Mouse (Mus musculus) intestine, embryonic 15.5 days (tissue): ENCODE measurements around the gene Nampt. TPM values are rescaled to one million over a fixed set of nuclear protein-coding genes. Genes with fewer than 3 reads are reported as not detected.

Experiments
- ATAC-seq: fragments of 200-750 bp; cut with Nextera tagmentation; 2 replicates; pipeline ENCODE4 v1.8.0; 2017; ENCODE audit warnings: moderate TSS enrichment, moderate library complexity
- H3K27ac ChIP-seq: fragments of 300-500 bp; sonication (generic); 2 replicates; pipeline ENCODE4 v1.5.1; 2015; ENCODE audit warnings: mild to moderate bottlenecking, inconsistent platforms
- H3K27me3 ChIP-seq: fragments of 300-500 bp; sonication (generic); replicated peaks from 2 replicates; pipeline ENCODE4 v1.6.1; 2015; ENCODE audit warnings: inconsistent platforms
- H3K36me3 ChIP-seq: fragments of 300-500 bp; sonication (generic); 2 replicates; pipeline ENCODE4 v1.6.1; 2015; ENCODE audit warnings: inconsistent platforms
- H3K4me1 ChIP-seq: fragments of 300-500 bp; sonication (generic); replicated peaks from 2 replicates; pipeline ENCODE4 v1.6.1; 2015; ENCODE audit warnings: inconsistent platforms
- H3K4me2 ChIP-seq: fragments of 300-500 bp; sonication (generic); replicated peaks from 2 replicates; pipeline ENCODE4 v1.6.1; 2015; ENCODE audit warnings: mild to moderate bottlenecking, inconsistent platforms
- H3K4me3 ChIP-seq: fragments of 300-500 bp; sonication (generic); replicated peaks from 2 replicates; pipeline ENCODE4 v1.5.1; 2015; ENCODE audit warnings: inconsistent platforms
- H3K9ac ChIP-seq: fragments of 300-500 bp; sonication (generic); 2 replicates; pipeline ENCODE4 v1.6.1; 2015; ENCODE audit warnings: inconsistent platforms
- H3K9me3 ChIP-seq: fragments of 300-500 bp; sonication (generic); 2 replicates; pipeline ENCODE4 v1.6.1; 2016; ENCODE audit warnings: inconsistent platforms
- WGBS: fragments of 180-500 bp; shearing (Covaris S2); methylation state at CpG from one replicate; pipeline ENCODE4 v1.1.7; 2015; 5-methylcytosine and 5-hydroxymethylcytosine counted together
- polyA plus RNA-seq: library from polyadenylated mRNA; unstranded; fragments of >200 nt; fragmentation: Nextera tagmentation; extraction: Ambion mirVana; gene quantifications from 2 replicates; pipeline ENCODE4 v1.2.1, GENCODE M21; 2015

The Nampt gene
- polyA plus RNA-seq, 1 experiment from 2014 or later: 31.0 TPM

GRCm38 (mm10) chr12:32855398-32855797 is 36.1 kb downstream of the Nampt start:
- Histone ChIP-seq H3K27ac (no peak overlapping the region), H3K9me3 (no peaks in the 10 kb centered on the region), H3K4me3 (no peak overlapping the region), H3K36me3 (no peaks in the 10 kb centered on the region), H3K27me3 (no peaks in the 10 kb centered on the region), H3K4me1 (no peaks in the 10 kb centered on the region), H3K4me2 (no peak overlapping the region), H3K9ac (no peak overlapping the region)
- WGBS: 82% methylated on average over 4 of the region's 4 CpGs
- ATAC-seq: no peak

- no peak for ATAC-seq
Observed at GRCm38 (mm10) chr12:32856707-32857511, 37.6 kb downstream of the Nampt start.

GRCm38 (mm10) chr12:32858444-32858843 is 39.1 kb downstream of the Nampt start:
- Histone ChIP-seq H3K9ac (no peak overlapping the region), H3K36me3 (no peaks in the 10 kb centered on the region), H3K4me3 (no peak overlapping the region), H3K4me2 (no peak overlapping the region), H3K4me1 (no peaks in the 10 kb centered on the region), H3K27ac (no peak overlapping the region), H3K9me3 (no peaks in the 10 kb centered on the region), H3K27me3 (no peaks in the 10 kb centered on the region)
- 51% methylated on average over 1 of the region's 1 CpGs for WGBS
- no peak for ATAC-seq

More at GRCm38 (mm10) chr12:32856707-32857511, 37.6 kb downstream of the Nampt start:
- Histone ChIP-seq H3K4me2 (no peak overlapping the region), H3K36me3 (no peaks in the 10 kb centered on the region), H3K9ac (no peak overlapping the region), H3K4me1 (no peaks in the 10 kb centered on the region), H3K27ac (no peak overlapping the region), H3K27me3 (no peaks in the 10 kb centered on the region), H3K9me3 (no peaks in the 10 kb centered on the region), H3K4me3 (no peak overlapping the region)
- 82% methylated on average over 14 of the region's 14 CpGs for WGBS

- 87% methylated on average over 5 of the region's 5 CpGs for WGBS
- H3K27me3 ChIP-seq: no peaks in the 10 kb centered on the region
- H3K9me3 ChIP-seq: no peaks in the 10 kb centered on the region
Observed at GRCm38 (mm10) chr12:32860820-32861219, 41.5 kb downstream of the Nampt start.

GRCm38 (mm10) chr12:32870815-32871214 is 51.5 kb downstream of the Nampt start:
- H3K4me3 ChIP-seq: no peak overlapping the region
- no peaks in the 10 kb centered on the region for H3K36me3 ChIP-seq
- no peak overlapping the region for H3K9ac ChIP-seq
- H3K4me2 ChIP-seq: no peak overlapping the region
- no peaks in the 10 kb centered on the region for H3K9me3 ChIP-seq
- no peaks in the 10 kb centered on the region for H3K27me3 ChIP-seq
- no peak for ATAC-seq
- WGBS: 91% methylated on average over 5 of the region's 5 CpGs
- H3K27ac ChIP-seq: no peak overlapping the region
- no peaks in the 10 kb centered on the region for H3K4me1 ChIP-seq

More at GRCm38 (mm10) chr12:32860820-32861219, 41.5 kb downstream of the Nampt start:
- Histone ChIP-seq H3K4me2 (no peak overlapping the region), H3K36me3 (no peaks in the 10 kb centered on the region), H3K9ac (no peak overlapping the region), H3K4me1 (no peaks in the 10 kb centered on the region), H3K27ac (no peak overlapping the region), H3K4me3 (no peak overlapping the region)
- ATAC-seq: no peak

- H3K4me3 ChIP-seq: no peak overlapping the region
- no peak overlapping the region for H3K9ac ChIP-seq
- ATAC-seq: no peak
- H3K27me3 ChIP-seq: no peaks in the 10 kb centered on the region
- no peaks in the 10 kb centered on the region for H3K4me1 ChIP-seq
- no peak overlapping the region for H3K27ac ChIP-seq
- WGBS: 86% methylated on average over 9 of the region's 9 CpGs
- H3K36me3 ChIP-seq: no peaks in the 10 kb centered on the region
- H3K9me3 ChIP-seq: no peaks in the 10 kb centered on the region
- H3K4me2 ChIP-seq: no peak overlapping the region
Observed at GRCm38 (mm10) chr12:32877500-32877899, 58.2 kb downstream of the Nampt start.

GRCm38 (mm10) chr12:32877964-32878571 is 58.7 kb downstream of the Nampt start:
- Histone ChIP-seq H3K27me3 (no peaks in the 10 kb centered on the region), H3K4me3 (no peak overlapping the region), H3K9ac (no peak overlapping the region), H3K4me1 (no peaks in the 10 kb centered on the region), H3K9me3 (no peaks in the 10 kb centered on the region), H3K36me3 (no peaks in the 10 kb centered on the region), H3K27ac (no peak overlapping the region), H3K4me2 (no peak overlapping the region)
- ATAC-seq: no peak
- 84% methylated on average over 11 of the region's 11 CpGs for WGBS

- 87% methylated on average over 3 of the region's 3 CpGs for WGBS
- no peak for ATAC-seq
- H3K4me2 ChIP-seq: no peak overlapping the region
Observed at GRCm38 (mm10) chr12:32879371-32879770, 60.0 kb downstream of the Nampt start.

GRCm38 (mm10) chr12:32884356-32884755 is 65.0 kb downstream of the Nampt start:
- Histone ChIP-seq H3K27ac (no peak overlapping the region), H3K36me3 (no peaks in the 10 kb centered on the region), H3K9me3 (no peaks in the 10 kb centered on the region), H3K9ac (no peak overlapping the region), H3K27me3 (no peaks in the 10 kb centered on the region), H3K4me2 (no peak overlapping the region), H3K4me3 (no peak overlapping the region), H3K4me1 (no peaks in the 10 kb centered on the region)
- no peak for ATAC-seq
- 68% methylated on average over 9 of the region's 9 CpGs for whole genome bisulfite sequencing

More at GRCm38 (mm10) chr12:32879371-32879770, 60.0 kb downstream of the Nampt start:
- Histone ChIP-seq H3K36me3 (no peaks in the 10 kb centered on the region), H3K27me3 (no peaks in the 10 kb centered on the region), H3K4me3 (no peak overlapping the region), H3K4me1 (no peaks in the 10 kb centered on the region), H3K9me3 (no peaks in the 10 kb centered on the region), H3K9ac (no peak overlapping the region), H3K27ac (no peak overlapping the region)

GRCm38 (mm10) chr12:32885041-32885440 is 65.7 kb downstream of the Nampt start:
- Histone ChIP-seq H3K27ac (no peak overlapping the region), H3K4me2 (no peak overlapping the region), H3K36me3 (no peaks in the 10 kb centered on the region), H3K4me3 (no peak overlapping the region), H3K4me1 (no peaks in the 10 kb centered on the region), H3K9ac (no peak overlapping the region), H3K27me3 (no peaks in the 10 kb centered on the region), H3K9me3 (no peaks in the 10 kb centered on the region)
- no peak for ATAC-seq
- WGBS: 53% methylated on average over 2 of the region's 2 CpGs

- ATAC-seq: no peak
- no peak overlapping the region for H3K4me3 ChIP-seq
- no peaks in the 10 kb centered on the region for H3K27me3 ChIP-seq
- WGBS: 87% methylated on average over 2 of the region's 2 CpGs
- H3K36me3 ChIP-seq: no peaks in the 10 kb centered on the region
- no peak overlapping the region for H3K9ac ChIP-seq
- no peak overlapping the region for H3K4me2 ChIP-seq
- H3K27ac ChIP-seq: no peak overlapping the region
- no peaks in the 10 kb centered on the region for H3K4me1 ChIP-seq
- H3K9me3 ChIP-seq: no peaks in the 10 kb centered on the region
Observed at GRCm38 (mm10) chr12:32886353-32886752, 67.0 kb downstream of the Nampt start.

- no peaks in the 10 kb centered on the region for H3K27me3 ChIP-seq
- no peak overlapping the region for H3K27ac ChIP-seq
- 0 out of 2 replicates have a peak, but pooled peaks cover under 1% of the 10 kb centered on the region for H3K4me1 ChIP-seq
- no peaks in the 10 kb centered on the region for H3K9me3 ChIP-seq
- H3K4me2 ChIP-seq: no peak overlapping the region
- H3K9ac ChIP-seq: no peak overlapping the region
- no peaks in the 10 kb centered on the region for H3K36me3 ChIP-seq
- WGBS: 95% methylated on average over 3 of the region's 3 CpGs
- ATAC-seq: no peak
- H3K4me3 ChIP-seq: no peak overlapping the region
Observed at GRCm38 (mm10) chr12:32888226-32888625, 68.9 kb downstream of the Nampt start.

- Histone ChIP-seq H3K9ac (no peak overlapping the region), H3K36me3 (no peaks in the 10 kb centered on the region), H3K27ac (no peak overlapping the region), H3K4me3 (no peak overlapping the region), H3K4me1 (0 out of 2 replicates have a peak, but pooled peaks cover 3% of the 10 kb centered on the region), H3K27me3 (no peaks in the 10 kb centered on the region), H3K4me2 (no peak overlapping the region), H3K9me3 (no peaks in the 10 kb centered on the region)
- WGBS: 83% methylated on average over 5 of the region's 5 CpGs
- ATAC-seq: no peak
Observed at GRCm38 (mm10) chr12:32889846-32890245, 70.5 kb downstream of the Nampt start.
